Mouse (Mus musculus) kidney, postnatal 0 days (tissue): ENCODE measurements around the gene Glcci1. TPM values are rescaled to one million over a fixed set of nuclear protein-coding genes. Genes with fewer than 3 reads are reported as not detected.

Experiments used
- ATAC-seq: fragments of 200-750 bp; cut with Nextera tagmentation; replicated peaks from 2 replicates; pipeline ENCODE4 v1.8.0; 2017; ENCODE audit warnings: low read depth, moderate number of reproducible peaks, moderate TSS enrichment, moderate library complexity; ENCODE audit not compliant: low FRiP score
- DNase-seq: peaks from one replicate; pipeline ENCODE4 v3.0.0-alpha.2; 2016; ENCODE audit warnings: low spot score
- H3K27ac ChIP-seq: fragments of 300-500 bp; sonication (generic); 2 replicates; pipeline ENCODE4 v1.5.1; 2014; ENCODE audit warnings: mild to moderate bottlenecking
- H3K27me3 ChIP-seq: fragments of 300-500 bp; sonication (generic); 2 replicates; pipeline ENCODE4 v1.6.1; 2014; ENCODE audit warnings: low read length, mixed read lengths; ENCODE audit not compliant: insufficient read depth
- H3K36me3 ChIP-seq: fragments of 300-500 bp; sonication (generic); 2 replicates; pipeline ENCODE4 v1.6.1; 2014; ENCODE audit warnings: low read length, mixed read lengths; ENCODE audit not compliant: insufficient read depth
- H3K4me1 ChIP-seq: fragments of 300-500 bp; sonication (generic); replicated peaks from 2 replicates; pipeline ENCODE4 v1.6.1; 2014; ENCODE audit warnings: antibody characterized with exemption, low read length, mixed read lengths; ENCODE audit not compliant: insufficient read depth
- H3K4me2 ChIP-seq: fragments of 300-500 bp; sonication (generic); 2 replicates; pipeline ENCODE4 v1.6.1; 2014; ENCODE audit warnings: mild to moderate bottlenecking, low read length, moderate library complexity, mixed read lengths
- H3K4me3 ChIP-seq: fragments of 300-500 bp; sonication (generic); replicated peaks from 2 replicates; pipeline ENCODE4 v1.5.1; 2014; ENCODE audit warnings: low read depth, low read length
- H3K9ac ChIP-seq: fragments of 300-500 bp; sonication (generic); 2 replicates; pipeline ENCODE4 v1.6.1; 2014; ENCODE audit warnings: low read depth, low read length
- H3K9me3 ChIP-seq: fragments of 300-500 bp; sonication (generic); replicated peaks from 2 replicates; pipeline ENCODE4 v1.6.1; 2016; ENCODE audit warnings: low read length, inconsistent platforms, mixed read lengths
- CTCF ChIP-seq: IDR thresholded peaks from 2 replicates; pipeline ENCODE4 v1.5.1; 2016; ENCODE audit warnings: antibody characterized with exemption, low read depth, mild to moderate bottlenecking, moderate library complexity
- WGBS: fragments of 180-500 bp; shearing (Covaris S2); extraction: QIAGEN DNeasy Blood & Tissue Kit; methylation state at CpG from one replicate; pipeline ENCODE4 v1.1.7; 2014; 5-methylcytosine and 5-hydroxymethylcytosine counted together
- polyA plus RNA-seq: library from polyadenylated mRNA; unstranded; fragments of >200 nt; fragmentation: Nextera tagmentation; extraction: Ambion mirVana; gene quantifications from 2 replicates; pipeline ENCODE4 v1.2.1, GENCODE M21; 2015

Glcci1 gene
- polyA plus RNA-seq, 1 experiment from 2014 or later, result 13.8 TPM

DNA sequence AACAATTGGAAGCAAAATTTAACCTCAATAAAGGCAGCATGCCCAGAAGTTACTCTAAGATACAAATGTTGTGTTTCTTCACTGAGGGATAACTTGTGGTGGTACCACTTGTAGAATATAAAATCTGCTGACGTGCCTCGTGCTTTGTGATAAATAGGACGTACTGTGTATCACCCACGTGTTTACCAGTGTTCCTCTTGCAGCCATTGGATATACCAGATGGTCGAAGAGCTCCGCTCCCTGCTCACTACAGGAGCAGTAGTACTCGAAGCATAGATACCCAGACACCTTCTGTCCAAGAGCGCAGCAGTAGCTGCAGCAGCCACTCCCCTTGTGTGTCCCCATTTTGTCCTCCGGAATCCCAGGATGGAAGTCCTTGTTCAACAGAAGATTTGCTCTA lies 73.0 kb downstream of the Glcci1 start:
- DNase-seq (no peak), ATAC-seq (no peak)
- Histone ChIP-seq H3K36me3 (no peaks in the 10 kb centered on the region), H3K27ac (no peak overlapping the region), H3K4me3 (no peak overlapping the region), H3K4me1 (no peaks in the 10 kb centered on the region), H3K9ac (no peak overlapping the region), H3K9me3 (no peaks in the 10 kb centered on the region), H3K4me2 (no peak overlapping the region), H3K27me3 (no peaks in the 10 kb centered on the region)
- TF ChIP-seq CTCF, result no peak
- WGBS, result 92% methylated on average over 9 of the region's 9 CpGs

DNA sequence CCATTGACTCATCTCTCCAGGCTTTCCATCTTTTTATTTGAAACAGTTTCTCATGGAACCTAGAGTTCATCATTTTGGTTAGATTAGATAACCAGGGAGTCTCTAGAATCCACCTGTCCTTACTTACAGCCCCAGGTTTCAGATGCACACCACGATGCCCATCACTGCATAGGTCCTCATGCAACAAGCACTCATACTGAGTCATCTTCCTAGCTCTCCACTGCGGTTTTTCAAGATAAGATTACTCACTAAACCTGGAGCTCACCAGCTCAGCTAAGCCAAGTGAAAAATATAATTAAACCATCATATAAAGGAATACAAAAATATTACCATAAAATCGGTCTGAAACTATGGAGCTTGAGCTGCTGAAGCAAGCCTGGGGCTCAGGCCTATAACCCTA lies 74.5 kb downstream of the Glcci1 start:
- Histone ChIP-seq H3K9ac (no peak overlapping the region), H3K4me3 (no peak overlapping the region), H3K4me1 (no peaks in the 10 kb centered on the region), H3K27me3 (no peaks in the 10 kb centered on the region), H3K4me2 (no peak overlapping the region), H3K36me3 (no peaks in the 10 kb centered on the region; the same call in 1 of the 2 replicates), H3K9me3 (no peaks in the 10 kb centered on the region), H3K27ac (no peak overlapping the region)
- TF ChIP-seq CTCF, result no peak
- no peak for DNase-seq
- ATAC-seq, result no peak
- WGBS, result 90% methylated on average over 3 of the region's 3 CpGs

DNA sequence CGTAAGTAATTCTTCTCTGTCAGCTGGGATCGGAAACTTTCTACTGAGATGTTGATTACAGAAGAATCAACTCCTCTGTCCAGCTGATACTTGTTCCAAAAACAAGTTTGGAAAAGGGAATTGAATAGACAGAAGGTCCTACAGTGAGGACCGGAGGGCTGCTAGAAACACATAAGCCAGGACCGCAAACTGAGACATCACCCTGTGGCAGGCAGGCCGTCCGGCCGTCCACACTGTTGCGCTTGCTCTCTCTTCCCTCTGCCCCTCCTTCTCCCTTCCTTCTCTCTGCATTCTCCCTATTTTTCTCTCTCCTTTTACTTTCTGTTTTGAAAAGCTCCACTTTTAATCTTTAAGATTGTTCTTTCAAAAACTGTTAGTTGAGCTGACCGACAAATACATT lies 82.3 kb downstream of the Glcci1 start:
- DNase-seq (peak; percentile 50), ATAC-seq (no peak)
- no peak for TF ChIP-seq CTCF
- Histone ChIP-seq H3K27me3 (no peaks in the 10 kb centered on the region), H3K4me2 (peak overlapping the region; percentile 10; the same call in 1 of the 2 replicates), H3K27ac (no peak overlapping the region), H3K4me1 (no peaks in the 10 kb centered on the region), H3K9me3 (no peaks in the 10 kb centered on the region), H3K36me3 (no peaks in the 10 kb centered on the region; the same call in 1 of the 2 replicates), H3K9ac (no peak overlapping the region), H3K4me3 (no peak overlapping the region)
- 69% methylated on average over 9 of the region's 9 CpGs for WGBS

DNA sequence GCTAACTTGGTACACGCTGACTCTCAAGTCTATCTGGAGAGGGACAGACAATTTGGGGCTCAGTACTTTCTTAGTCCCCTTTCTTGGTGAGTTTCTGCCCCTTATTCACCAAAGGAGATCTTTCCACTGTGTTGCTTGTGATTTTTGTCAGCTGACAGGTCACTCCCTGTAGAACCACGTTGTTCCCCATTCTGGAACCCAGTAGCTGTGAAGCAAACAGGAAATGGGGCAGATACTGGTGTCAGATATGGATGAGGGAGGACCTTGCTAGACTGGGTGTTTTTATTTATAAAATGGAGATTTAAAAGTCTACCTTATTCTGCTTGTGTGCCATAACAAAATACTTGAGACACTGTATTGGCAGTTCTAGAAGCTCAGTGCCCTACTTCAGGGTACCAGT lies 108.0 kb downstream of the Glcci1 start:
- Histone ChIP-seq H3K4me3 (no peak overlapping the region), H3K36me3 (no peaks in the 10 kb centered on the region), H3K9ac (no peak overlapping the region), H3K27me3 (no peaks in the 10 kb centered on the region), H3K27ac (no peak overlapping the region), H3K4me2 (no peak overlapping the region), H3K9me3 (no peaks in the 10 kb centered on the region), H3K4me1 (no peaks in the 10 kb centered on the region)
- DNase-seq, result no peak
- ATAC-seq, result no peak
- TF ChIP-seq CTCF, result no peak
- WGBS, result 70% methylated on average over 2 of the region's 2 CpGs

DNA sequence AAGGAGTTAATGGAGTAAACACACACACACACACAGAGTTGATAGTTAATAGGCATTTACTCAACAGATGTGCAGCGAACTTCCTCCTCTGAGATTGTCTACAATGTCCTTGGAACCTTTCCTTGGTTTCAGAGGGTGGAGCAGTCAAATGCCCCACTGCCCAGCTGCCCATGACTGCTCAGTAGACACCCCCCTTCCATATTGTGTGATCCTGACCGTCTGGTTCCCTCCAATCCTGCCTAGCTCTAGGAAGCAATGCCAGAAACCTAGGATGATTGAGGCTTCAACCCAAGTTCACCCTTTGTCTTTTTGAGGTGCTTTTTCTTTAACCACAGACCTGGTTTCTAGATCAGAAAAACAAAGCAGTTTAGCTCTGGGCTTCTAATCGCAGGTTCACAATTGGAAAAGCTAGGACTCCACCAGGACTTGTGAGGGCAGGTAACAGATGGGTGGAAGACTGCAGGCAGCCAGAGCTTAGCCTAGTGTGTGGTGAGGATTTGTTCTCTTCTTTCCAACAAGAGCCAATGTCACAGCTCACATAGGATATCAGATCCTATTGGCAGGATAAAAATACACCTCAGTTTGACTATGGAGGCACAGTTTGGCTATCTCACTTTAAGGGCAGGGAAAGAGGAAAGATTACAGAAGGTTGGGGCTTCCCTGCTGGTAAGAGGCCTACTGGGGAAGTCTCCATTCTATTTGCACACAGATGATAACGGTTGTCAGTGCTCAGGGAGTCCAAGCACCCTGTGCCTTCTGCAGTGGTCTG lies 110.4 kb downstream of the Glcci1 start:
- DNase-seq (no peak), ATAC-seq (no peak)
- Histone ChIP-seq H3K9me3 (no peaks in the 10 kb centered on the region), H3K4me3 (no peak overlapping the region), H3K27ac (no peak overlapping the region), H3K36me3 (no peaks in the 10 kb centered on the region), H3K9ac (no peak overlapping the region), H3K4me1 (no peaks in the 10 kb centered on the region), H3K4me2 (no peak overlapping the region), H3K27me3 (no peaks in the 10 kb centered on the region)
- WGBS, result 74% methylated on average over 4 of the region's 4 CpGs
- no peak for TF ChIP-seq CTCF

DNA sequence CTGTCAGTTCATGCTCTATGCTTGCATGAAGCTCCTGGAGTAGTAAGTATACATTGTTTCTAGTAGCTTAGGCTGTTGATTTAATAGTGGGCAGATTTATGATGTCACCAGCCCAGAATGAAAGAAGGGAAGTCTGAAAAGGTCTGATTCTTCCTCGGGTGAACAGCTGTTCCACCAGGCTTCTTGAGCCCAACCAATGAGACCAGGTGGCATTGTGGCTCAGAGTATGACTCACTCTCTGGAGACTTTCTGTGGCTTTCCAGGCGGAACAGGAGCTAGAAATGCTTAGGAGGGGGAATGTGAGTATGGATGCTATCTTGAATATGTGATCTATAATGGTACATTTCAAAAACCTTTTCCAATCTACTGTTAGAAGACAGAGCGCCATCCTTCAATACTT lies 113.6 kb downstream of the Glcci1 start:
- no peak for TF ChIP-seq CTCF
- H3K4me2 ChIP-seq, result no peak overlapping the region
- H3K27me3 ChIP-seq, result no peaks in the 10 kb centered on the region
- no peaks in the 10 kb centered on the region for H3K36me3 ChIP-seq
- 60% methylated on average over 3 of the region's 3 CpGs for WGBS
- H3K4me1 ChIP-seq, result no peaks in the 10 kb centered on the region
- DNase-seq (no peak), ATAC-seq (peak; percentile 52; the same call in 1 of the 2 replicates)
- no peak overlapping the region for H3K9ac ChIP-seq
- H3K9me3 ChIP-seq, result no peaks in the 10 kb centered on the region
- H3K4me3 ChIP-seq, result no peak overlapping the region
- no peak overlapping the region for H3K27ac ChIP-seq

DNA sequence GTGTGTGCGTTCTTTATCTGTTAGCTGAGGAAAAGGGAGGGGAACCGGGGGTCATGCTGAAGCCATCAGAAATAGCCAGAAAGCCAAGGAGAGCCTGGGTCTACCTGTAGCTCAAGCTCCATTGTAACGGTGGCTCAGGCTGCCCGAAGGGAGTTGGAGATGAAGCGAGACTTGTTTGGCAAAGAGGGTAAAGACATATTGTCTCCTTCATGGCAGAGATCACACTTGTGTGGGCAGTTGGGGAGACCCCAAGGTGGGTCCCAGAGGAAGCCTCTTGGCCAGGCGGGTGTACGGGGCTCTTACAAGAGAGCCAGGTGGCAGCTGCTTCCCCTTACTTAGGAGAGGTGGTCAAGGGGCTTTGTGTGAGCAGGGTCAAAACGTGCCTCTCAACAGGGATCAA lies 118.8 kb downstream of the Glcci1 start:
- TF ChIP-seq CTCF, result no peak
- Histone ChIP-seq H3K4me3 (no peak overlapping the region), H3K9ac (no peak overlapping the region), H3K9me3 (no peaks in the 10 kb centered on the region), H3K4me1 (no peaks in the 10 kb centered on the region), H3K27ac (no peak overlapping the region), H3K27me3 (no peaks in the 10 kb centered on the region), H3K36me3 (no peaks in the 10 kb centered on the region), H3K4me2 (no peak overlapping the region)
- ATAC-seq, result no peak
- WGBS, result 91% methylated on average over 8 of the region's 8 CpGs
- no peak for DNase-seq
